Mouse (Mus musculus): ENCODE data around the gene Cyp4f37. TPM values are rescaled to one million over a fixed set of nuclear protein-coding genes. Genes with fewer than 3 reads are reported as not detected.

Gene Cyp4f37
- polyA plus RNA-seq, 1 experiment, result 2.2 TPM

DNA sequence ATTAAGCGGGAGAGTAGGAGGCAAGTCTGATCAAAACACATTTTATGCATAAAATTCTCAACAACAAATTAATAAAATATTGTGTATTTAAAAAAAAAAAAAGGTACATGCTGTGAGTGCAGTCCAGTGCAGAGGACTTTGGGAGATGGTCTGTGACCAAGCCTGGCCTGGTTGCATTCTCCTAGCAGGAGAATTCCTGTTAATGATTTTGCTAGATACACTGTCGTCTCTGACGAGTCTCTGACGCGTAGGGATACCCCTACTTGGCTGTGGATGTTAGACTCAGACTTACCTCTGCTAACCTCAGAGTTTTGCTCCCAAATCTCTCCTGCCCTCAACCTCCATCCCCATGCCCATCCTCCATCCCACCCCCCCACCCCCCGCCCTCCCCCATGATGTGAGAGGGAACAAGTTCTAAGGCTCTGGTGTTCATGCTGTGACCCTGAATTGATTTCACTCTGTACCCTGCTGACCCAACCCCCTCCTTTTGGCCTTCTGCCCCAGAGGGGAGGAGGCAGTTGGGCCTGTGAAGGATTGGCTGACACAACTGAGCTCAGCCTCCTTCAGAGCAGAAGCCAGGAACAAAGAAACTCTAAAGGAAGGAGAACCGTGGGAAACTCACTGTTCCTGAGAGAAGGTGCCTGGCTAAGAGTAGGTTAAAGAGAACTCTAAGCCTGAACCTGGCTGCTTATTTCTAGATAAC is 64.1 kb downstream of the Cyp4f37 start, which contains the start of gene Cyp4f15:
Gene Cyp4f15 (plus strand): TSS at position 580 of the 703 bp plus-strand sequence.
- Histone ChIP-seq H3K4me1 (ENCODE audit: control insufficient read depth, insufficient read depth, low read length) (no peaks in the 10 kb centered on the region), H3K4me3 (ENCODE audit: control insufficient read depth, low read depth, low read length) (no peak within 1 kb of the TSS), H3K36me3 (ENCODE audit: control insufficient read depth, insufficient read depth, low read length) (no peaks in the 10 kb centered on the region), H3K27me3 (ENCODE audit: control insufficient read depth, insufficient read depth, low read length) (no peaks in the 10 kb centered on the region), H3K27ac (ENCODE audit: control insufficient read depth, insufficient read depth, low read depth, low read length) (no peak within 1 kb of the TSS; the same call in 1 of the 2 replicates)
- TF ChIP-seq CTCF (IDR thresholded peaks at IDR 0.05; ENCODE audit: control insufficient read depth, insufficient read depth, insufficient replicate concordance, low read depth, low read length) (no peak), POLR2A (IDR thresholded peaks at IDR 0.05; ENCODE audit: control insufficient read depth, low read depth, low read length) (no peak)

Other genes with a start within 250 kb of the Cyp4f37 start
- 25.2 and 26.3 TPM in 2 replicates for gene Wiz, start 231.9 kb upstream of the Cyp4f37 start, polyA plus RNA-seq (2012; rRNA removed)
- gene Rasal3, start 217.7 kb upstream of the Cyp4f37 start, polyA plus RNA-seq (2012; rRNA removed), result 3.7 and 5.3 TPM in 2 replicates
- 2.0 and 2.4 TPM in 2 replicates for gene Pglyrp2, start 197.1 kb upstream of the Cyp4f37 start, polyA plus RNA-seq (2012; rRNA removed)
- 67.7 and 68.8 TPM in 2 replicates for gene Cyp4f39, start 168.6 kb upstream of the Cyp4f37 start, polyA plus RNA-seq (2012; rRNA removed)
- gene Cyp4f17, start 115.3 kb upstream of the Cyp4f37 start, polyA plus RNA-seq (2012; rRNA removed), result 1.4 TPM in 2 replicates
- gene Cyp4f16, start 84.8 kb upstream of the Cyp4f37 start, polyA plus RNA-seq (2012; rRNA removed), result 0.73 and 1.1 TPM in 2 replicates
- gene Cyp4f40, start 37.6 kb downstream of the Cyp4f37 start, polyA plus RNA-seq (2012; rRNA removed), result 0.72 and 1.0 TPM in 2 replicates
- 1.2 and 1.6 TPM in 2 replicates for gene Cyp4f15, start 64.3 kb downstream of the Cyp4f37 start, polyA plus RNA-seq (2012; rRNA removed)
- gene Zfp871, start 167.0 kb downstream of the Cyp4f37 start, polyA plus RNA-seq (2012; rRNA removed), result 1.5 and 2.0 TPM in 2 replicates
- gene Zfp811, start 188.6 kb downstream of the Cyp4f37 start, polyA plus RNA-seq (2012; rRNA removed), result 0.05 and 0.10 TPM in 2 replicates
- 0.36 and 0.58 TPM in 2 replicates for gene Zfp799, start 209.0 kb downstream of the Cyp4f37 start, polyA plus RNA-seq (2012; rRNA removed)